Mouse (Mus musculus) embryonic facial prominence, embryonic 11.5 days (tissue): Measurements from ENCODE around the gene Trappc3. TPM values are rescaled to one million over a fixed set of nuclear protein-coding genes. Genes with fewer than 3 reads are reported as not detected.

Experiments
- ATAC-seq: fragments of 200-750 bp; cut with Nextera tagmentation; replicated peaks from 2 replicates; pipeline ENCODE4 v1.8.0; 2017; ENCODE audit warnings: low read depth; ENCODE audit not compliant: insufficient number of reproducible peaks, low FRiP score, low TSS enrichment
- DNase-seq: peaks from one replicate; pipeline ENCODE4 v3.0.0-alpha.2; 2015; ENCODE audit warnings: low spot score
- H3K27ac ChIP-seq: fragments of 300-500 bp; sonication (generic); replicated peaks from 2 replicates; pipeline ENCODE4 v1.5.1; 2014; ENCODE audit warnings: mild to moderate bottlenecking, low read depth, low read length, control low read depth
- H3K27me3 ChIP-seq: fragments of 300-500 bp; sonication (generic); 2 replicates; pipeline ENCODE4 v1.6.1; 2014; ENCODE audit warnings: mild to moderate bottlenecking, low read length, moderate library complexity, mixed read lengths; ENCODE audit not compliant: control insufficient read depth, insufficient read depth
- H3K36me3 ChIP-seq: fragments of 300-500 bp; sonication (generic); replicated peaks from 2 replicates; pipeline ENCODE4 v1.6.1; 2014; ENCODE audit warnings: low read depth, mild to moderate bottlenecking, low read length, moderate library complexity, mixed read lengths; ENCODE audit not compliant: control insufficient read depth, insufficient read depth
- H3K4me1 ChIP-seq: fragments of 300-500 bp; sonication (generic); 2 replicates; pipeline ENCODE4 v1.6.1; 2014; ENCODE audit warnings: low read length, mixed read lengths; ENCODE audit not compliant: control insufficient read depth, insufficient read depth
- H3K4me2 ChIP-seq: fragments of 300-500 bp; sonication (generic); 2 replicates; pipeline ENCODE4 v1.6.1; 2014; ENCODE audit warnings: low read depth, mild to moderate bottlenecking, control low read depth, low read length, moderate library complexity
- H3K4me3 ChIP-seq: fragments of 300-500 bp; sonication (generic); 2 replicates; pipeline ENCODE4 v1.5.1; 2014; ENCODE audit warnings: low read depth, low read length, control low read depth
- H3K9ac ChIP-seq: fragments of 300-500 bp; sonication (generic); replicated peaks from 2 replicates; pipeline ENCODE4 v1.6.1; 2014; ENCODE audit warnings: mild to moderate bottlenecking, control low read depth, low read length
- H3K9me3 ChIP-seq: fragments of 300-500 bp; sonication (generic); replicated peaks from 2 replicates; pipeline ENCODE4 v1.6.1; 2016; ENCODE audit warnings: mild to moderate bottlenecking, low read length, inconsistent platforms, mixed read lengths; ENCODE audit not compliant: control insufficient read depth
- WGBS: fragments of 180-500 bp; shearing (Covaris S2); extraction: QIAGEN DNeasy Blood & Tissue Kit; methylation state at CpG from one replicate; pipeline ENCODE4 v1.1.7; 2014; 5-methylcytosine and 5-hydroxymethylcytosine counted together
- polyA plus RNA-seq: library from polyadenylated mRNA; unstranded; fragments of >200 nt; fragmentation: Nextera tagmentation; extraction: Ambion mirVana; gene quantifications from 2 replicates; pipeline ENCODE4 v1.2.1, GENCODE M21; 2014

Trappc3 gene
- polyA plus RNA-seq, 1 experiment from 2014 or later: 36.7 TPM

DNA sequence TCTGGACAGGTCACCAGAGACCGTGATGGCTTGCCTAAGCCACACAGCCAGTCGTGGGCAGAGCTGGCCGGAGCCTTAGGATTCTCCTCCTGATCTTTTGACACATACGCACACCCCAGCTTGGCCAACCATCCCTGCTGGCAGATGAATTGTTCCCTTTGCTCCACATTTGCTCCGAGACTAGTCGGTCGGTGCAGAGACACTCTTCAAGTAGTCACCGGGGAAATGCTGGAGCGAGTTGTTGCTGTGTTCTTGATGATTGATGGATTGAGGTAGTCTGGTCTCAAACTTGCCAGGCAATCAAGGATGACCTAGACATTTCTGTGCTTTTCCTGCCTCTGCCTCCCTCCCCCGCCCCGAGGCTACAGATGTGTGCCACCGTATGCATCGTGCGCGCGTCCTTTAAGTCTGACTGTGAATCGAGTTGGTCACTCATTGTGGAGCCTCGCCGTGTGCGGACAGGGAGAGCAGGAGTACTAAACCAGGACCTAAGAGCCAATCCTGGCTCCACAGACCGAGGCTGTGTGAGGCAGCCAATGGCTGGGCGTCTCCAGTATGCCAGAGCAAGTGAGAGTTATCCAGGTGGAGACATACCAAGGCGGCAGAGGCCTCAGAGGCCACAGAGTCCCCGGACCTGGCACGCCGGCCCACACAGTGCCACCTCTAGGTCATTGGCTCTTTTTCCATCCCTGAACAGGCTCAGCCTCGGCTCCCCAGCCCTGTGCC, 39.6 kb downstream of the Trappc3 start:
- no peaks in the 10 kb centered on the region for H3K36me3 ChIP-seq
- H3K4me1 ChIP-seq: peaks cover 22% of the 10 kb centered on the region
- H3K27ac ChIP-seq: peak overlapping the region; percentile 56; the same call in 1 of the 2 replicates
- peaks cover 15% of the 10 kb centered on the region; the same call in 1 of the 2 replicates for H3K27me3 ChIP-seq
- ATAC-seq (peak; percentile 47; the same call in 1 of the 2 replicates), DNase-seq (peak; percentile 46)
- H3K4me3 ChIP-seq: peak overlapping the region; percentile 35
- 0 out of 2 replicates have a peak, but pooled peaks cover 2% of the 10 kb centered on the region for H3K9me3 ChIP-seq
- H3K9ac ChIP-seq: peak overlapping the region; percentile 53
- 4% methylated on average over 27 of the region's 27 CpGs for WGBS
- peak overlapping the region; percentile 83 for H3K4me2 ChIP-seq

DNA sequence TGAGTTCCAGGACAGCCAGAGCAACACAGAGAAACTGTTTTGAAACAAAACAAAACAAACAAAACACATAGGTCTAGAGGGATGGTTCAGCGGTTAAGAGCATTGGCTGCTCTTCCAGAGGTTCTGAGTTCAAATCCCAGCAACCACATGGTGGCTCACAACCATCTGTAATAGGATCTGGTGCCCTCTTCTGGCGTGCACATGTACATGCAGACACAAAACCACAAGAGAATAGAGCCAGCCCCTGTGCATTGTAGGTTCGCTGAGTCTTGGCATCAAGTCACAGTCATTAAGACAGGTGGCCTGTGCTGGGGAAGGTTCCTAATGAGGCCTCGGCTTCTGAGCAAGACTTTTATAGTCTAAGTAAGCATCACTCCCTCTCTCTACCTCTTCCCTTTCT, 41.8 kb downstream of the Trappc3 start:
- Histone ChIP-seq H3K27me3 (peaks cover 11% of the 10 kb centered on the region; the same call in 1 of the 2 replicates), H3K27ac (no peak overlapping the region), H3K9me3 (0 out of 2 replicates have a peak, but pooled peaks cover 2% of the 10 kb centered on the region), H3K4me2 (no peak overlapping the region), H3K36me3 (no peaks in the 10 kb centered on the region), H3K4me3 (no peak overlapping the region), H3K4me1 (peaks cover 16% of the 10 kb centered on the region), H3K9ac (no peak overlapping the region)
- DNase-seq (no peak), ATAC-seq (no peak)
- WGBS: 61% methylated on average over 4 of the region's 4 CpGs

GRCm38 (mm10) chr4:126305428-126305827, 43.3 kb downstream of the Trappc3 start:
- Histone ChIP-seq H3K4me1 (peaks cover 16% of the 10 kb centered on the region), H3K27ac (no peak overlapping the region), H3K4me2 (no peak overlapping the region), H3K36me3 (no peaks in the 10 kb centered on the region), H3K9ac (no peak overlapping the region), H3K4me3 (no peak overlapping the region), H3K9me3 (0 out of 2 replicates have a peak, but pooled peaks cover 2% of the 10 kb centered on the region), H3K27me3 (peaks cover 11% of the 10 kb centered on the region; the same call in 1 of the 2 replicates)
- DNase-seq (no peak), ATAC-seq (no peak)
- WGBS: 100% methylated on average over 1 of the region's 1 CpGs

- Histone ChIP-seq H3K36me3 (no peaks in the 10 kb centered on the region), H3K27me3 (peaks cover 9% of the 10 kb centered on the region; the same call in 1 of the 2 replicates)
Measured at GRCm38 (mm10) chr4:126306058-126306457, 43.9 kb downstream of the Trappc3 start.

DNA sequence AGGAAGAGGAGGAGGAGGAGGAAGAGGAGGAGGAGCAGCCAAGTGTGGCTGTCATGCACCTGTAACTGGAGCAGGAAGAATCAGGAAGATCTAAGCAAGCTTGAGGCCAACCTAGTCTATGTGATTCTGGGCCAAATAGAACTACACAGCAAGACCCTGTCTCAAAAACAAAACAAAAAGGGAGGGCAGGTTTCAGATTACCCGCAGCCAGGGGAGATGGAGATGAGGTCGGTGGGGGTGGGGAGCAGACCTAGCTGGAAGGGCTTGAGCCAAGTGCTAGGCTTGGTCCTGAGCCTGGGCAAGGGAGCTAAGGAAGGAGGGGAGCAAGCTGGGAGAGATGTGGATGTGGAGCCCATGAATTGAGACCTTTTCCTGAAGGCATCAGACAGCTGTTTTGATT, 44.7 kb downstream of the Trappc3 start:
- Histone ChIP-seq H3K9ac (no peak overlapping the region), H3K9me3 (0 out of 2 replicates have a peak, but pooled peaks cover 2% of the 10 kb centered on the region), H3K4me2 (no peak overlapping the region), H3K27me3 (peaks cover 3% of the 10 kb centered on the region; the same call in 1 of the 2 replicates), H3K27ac (no peak overlapping the region), H3K36me3 (no peaks in the 10 kb centered on the region), H3K4me3 (no peak overlapping the region), H3K4me1 (peaks cover 4% of the 10 kb centered on the region; the same call in 1 of the 2 replicates)
- DNase-seq: no peak
- 13% methylated on average over 2 of the region's 2 CpGs for WGBS
- no peak for ATAC-seq

More at GRCm38 (mm10) chr4:126306058-126306457, 43.9 kb downstream of the Trappc3 start:
- no peak for ATAC-seq
- DNase-seq: no peak
- Histone ChIP-seq H3K4me3 (no peak overlapping the region), H3K9ac (no peak overlapping the region), H3K4me2 (no peak overlapping the region), H3K9me3 (0 out of 2 replicates have a peak, but pooled peaks cover 2% of the 10 kb centered on the region), H3K27ac (no peak overlapping the region), H3K4me1 (peaks cover 10% of the 10 kb centered on the region)
- WGBS: 84% methylated on average over 6 of the region's 6 CpGs

- H3K4me1 ChIP-seq: peaks cover 7% of the 10 kb centered on the region
- H3K4me3 ChIP-seq: no peak overlapping the region
- H3K4me2 ChIP-seq: peak overlapping the region; percentile 19
- H3K9me3 ChIP-seq: 0 out of 2 replicates have a peak, but pooled peaks cover 2% of the 10 kb centered on the region
- H3K27ac ChIP-seq: no peak overlapping the region
- peak overlapping the region; percentile 26; the same call in 1 of the 2 replicates for H3K9ac ChIP-seq
- DNase-seq (no peak), ATAC-seq (peak; percentile 58)
- no peaks in the 10 kb centered on the region for H3K27me3 ChIP-seq
- H3K36me3 ChIP-seq: no peaks in the 10 kb centered on the region
- WGBS: 17% methylated on average over 20 of the region's 20 CpGs
Measured at GRCm38 (mm10) chr4:126309211-126309921, 47.2 kb downstream of the Trappc3 start.

DNA sequence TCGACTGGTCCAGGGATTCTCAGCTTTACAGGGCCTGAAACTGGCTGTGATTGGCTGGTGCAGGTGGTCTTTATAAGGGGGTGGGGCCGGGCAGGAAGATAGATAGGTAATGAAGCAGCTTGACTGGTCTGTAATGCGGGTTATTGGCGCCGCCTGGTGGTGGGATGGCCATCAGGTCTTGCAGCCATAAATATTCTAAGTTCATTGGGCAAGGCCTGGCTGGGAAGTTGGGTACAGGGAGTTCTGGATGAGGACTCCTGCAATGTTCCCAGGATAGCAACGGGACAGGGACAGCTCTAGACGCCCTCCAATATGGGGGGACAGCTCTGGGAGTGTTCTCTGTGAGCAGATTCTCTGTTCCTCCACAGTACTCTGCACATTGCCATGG, 47.8 kb downstream of the Trappc3 start:
- Histone ChIP-seq H3K36me3 (no peaks in the 10 kb centered on the region), H3K4me1 (peaks cover 11% of the 10 kb centered on the region), H3K4me3 (no peak overlapping the region), H3K9ac (no peak overlapping the region), H3K27me3 (no peaks in the 10 kb centered on the region), H3K27ac (no peak overlapping the region), H3K4me2 (peak overlapping the region; percentile 19), H3K9me3 (0 out of 2 replicates have a peak, but pooled peaks cover 2% of the 10 kb centered on the region)
- ATAC-seq (peak; percentile 57; the same call in 1 of the 2 replicates), DNase-seq (peak; percentile 95)
- WGBS: 0% methylated on average over 7 of the region's 7 CpGs
